Mouse (Mus musculus) neural tube, embryonic 15.5 days (tissue): ENCODE measurements around the gene Gm8180. TPM values are rescaled to one million over a fixed set of nuclear protein-coding genes. Genes with fewer than 3 reads are reported as not detected.
"Not testable (repeated sequence)": the region's sequence is repeated elsewhere in the genome, so short reads cannot be mapped to it uniquely, and the experiment has no call there.

Experiments used
- ATAC-seq: fragments of 200-750 bp; cut with Nextera tagmentation; 2 replicates; pipeline ENCODE4 v1.8.0; 2017; ENCODE audit warnings: mild to moderate bottlenecking, moderate TSS enrichment, moderate library complexity; ENCODE audit not compliant: low FRiP score
- H3K27ac ChIP-seq: fragments of 300-500 bp; sonication (generic); replicated peaks from 2 replicates; pipeline ENCODE4 v1.5.1; 2015; ENCODE audit warnings: mild to moderate bottlenecking, inconsistent platforms
- H3K27me3 ChIP-seq: fragments of 300-500 bp; sonication (generic); replicated peaks from 2 replicates; pipeline ENCODE4 v1.6.1; 2015; ENCODE audit warnings: inconsistent platforms
- H3K36me3 ChIP-seq: fragments of 300-500 bp; sonication (generic); 2 replicates; pipeline ENCODE4 v1.6.1; 2015; ENCODE audit warnings: inconsistent platforms
- H3K4me1 ChIP-seq: fragments of 300-500 bp; sonication (generic); 2 replicates; pipeline ENCODE4 v1.6.1; 2015; ENCODE audit warnings: inconsistent platforms
- H3K4me2 ChIP-seq: fragments of 300-500 bp; sonication (generic); 2 replicates; pipeline ENCODE4 v1.6.1; 2015; ENCODE audit warnings: inconsistent platforms, mild to moderate bottlenecking, moderate library complexity
- H3K4me3 ChIP-seq: fragments of 300-500 bp; sonication (generic); replicated peaks from 2 replicates; pipeline ENCODE4 v1.5.1; 2015; ENCODE audit warnings: mild to moderate bottlenecking, inconsistent platforms
- H3K9ac ChIP-seq: fragments of 300-500 bp; sonication (generic); replicated peaks from 2 replicates; pipeline ENCODE4 v1.6.1; 2015; ENCODE audit warnings: mild to moderate bottlenecking, inconsistent platforms
- H3K9me3 ChIP-seq: fragments of 300-500 bp; sonication (generic); replicated peaks from 2 replicates; pipeline ENCODE4 v1.6.1; 2016; ENCODE audit warnings: inconsistent platforms
- WGBS: fragments of 180-500 bp; shearing (Covaris S2); methylation state at CpG from one replicate; pipeline ENCODE4 v1.1.7; 2015; ENCODE audit warnings: mixed read lengths; 5-methylcytosine and 5-hydroxymethylcytosine counted together
- polyA plus RNA-seq: library from polyadenylated mRNA; unstranded; fragments of >200 nt; fragmentation: Nextera tagmentation; extraction: Ambion mirVana; gene quantifications from 2 replicates; pipeline ENCODE4 v1.2.1, GENCODE M21; 2015

The Gm8180 gene
- polyA plus RNA-seq = not detected in 2 replicates

DNA sequence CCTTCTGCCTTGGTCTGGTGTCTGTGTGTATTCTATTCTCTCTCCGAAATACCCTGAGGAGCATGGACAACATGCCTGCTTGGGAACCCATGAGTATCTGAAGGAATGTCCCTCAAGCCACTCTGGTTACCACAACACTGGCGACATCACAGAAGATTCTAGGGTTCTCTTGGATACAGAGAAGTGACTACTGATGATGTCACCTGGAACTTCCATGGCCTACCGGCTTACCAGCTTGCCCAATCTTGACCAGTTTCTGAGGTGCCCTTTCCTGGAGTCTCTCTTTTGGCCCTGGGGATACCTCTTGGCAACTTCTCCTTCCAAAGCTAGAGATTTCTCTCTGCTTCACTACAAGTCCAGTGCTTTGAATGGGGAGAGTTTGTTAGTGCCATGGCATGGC, at the start of gene Gm8180:
TSS of gene Gm8180 (minus strand) at position 101 of the 400 bp plus-strand sequence.
- not testable (repeated sequence) for H3K27me3 ChIP-seq, H3K27ac ChIP-seq, H3K4me1 ChIP-seq, ATAC-seq, H3K9ac ChIP-seq, H3K9me3 ChIP-seq, H3K4me3 ChIP-seq, H3K4me2 ChIP-seq, H3K36me3 ChIP-seq
- 94% methylated on average over 3 of the region's 3 CpGs for WGBS

DNA sequence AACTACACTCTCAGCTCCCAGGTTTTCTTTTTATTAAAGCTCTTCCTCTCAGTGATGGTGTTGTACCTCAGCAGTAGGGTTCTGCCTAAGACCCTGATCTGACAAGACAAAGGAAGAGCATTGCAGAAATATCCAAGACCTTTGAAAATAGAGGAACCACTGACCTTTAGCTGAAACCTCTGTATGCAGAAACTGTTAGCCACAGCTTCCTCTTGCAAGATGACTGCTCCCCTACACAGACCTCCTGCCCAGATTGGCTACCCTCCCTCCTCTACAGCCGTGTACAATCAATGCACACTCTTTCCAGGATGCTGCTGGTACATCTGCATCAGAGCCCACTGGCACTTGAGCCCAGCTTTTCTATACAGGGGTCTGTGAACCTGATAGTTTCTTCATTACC, 45.8 kb upstream of the Gm8180 start:
- H3K27ac ChIP-seq, H3K9ac ChIP-seq, H3K27me3 ChIP-seq, H3K4me1 ChIP-seq, ATAC-seq, H3K36me3 ChIP-seq, H3K9me3 ChIP-seq, H3K4me3 ChIP-seq, H3K4me2 ChIP-seq: not testable (repeated sequence)
- 79% methylated on average over 1 of the region's 1 CpGs for WGBS

DNA sequence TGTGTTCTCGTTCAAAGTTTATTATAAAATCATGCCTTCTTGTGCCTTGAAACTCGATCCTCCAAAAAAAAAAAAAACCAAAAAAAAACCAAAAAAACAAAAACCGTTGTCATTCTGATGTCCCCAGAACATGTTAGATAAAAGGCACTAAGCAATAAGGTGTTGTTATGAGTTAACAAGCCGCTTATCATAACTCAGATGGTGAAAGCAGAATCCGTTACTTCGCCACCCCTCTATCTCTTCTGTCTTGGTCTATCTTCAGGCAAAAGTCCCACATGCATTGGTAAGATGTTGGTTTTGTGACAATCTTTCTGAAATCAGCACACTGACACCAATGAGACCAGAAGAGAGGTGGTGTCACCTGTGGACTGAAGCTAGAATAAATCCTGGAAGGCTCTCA, 39.6 kb upstream of the Gm8180 start:
- not testable (repeated sequence) for H3K27me3 ChIP-seq, H3K9ac ChIP-seq, H3K4me2 ChIP-seq, H3K27ac ChIP-seq, ATAC-seq, H3K4me1 ChIP-seq, H3K9me3 ChIP-seq, H3K36me3 ChIP-seq, H3K4me3 ChIP-seq
- 90% methylated on average over 6 of the region's 6 CpGs for WGBS

DNA sequence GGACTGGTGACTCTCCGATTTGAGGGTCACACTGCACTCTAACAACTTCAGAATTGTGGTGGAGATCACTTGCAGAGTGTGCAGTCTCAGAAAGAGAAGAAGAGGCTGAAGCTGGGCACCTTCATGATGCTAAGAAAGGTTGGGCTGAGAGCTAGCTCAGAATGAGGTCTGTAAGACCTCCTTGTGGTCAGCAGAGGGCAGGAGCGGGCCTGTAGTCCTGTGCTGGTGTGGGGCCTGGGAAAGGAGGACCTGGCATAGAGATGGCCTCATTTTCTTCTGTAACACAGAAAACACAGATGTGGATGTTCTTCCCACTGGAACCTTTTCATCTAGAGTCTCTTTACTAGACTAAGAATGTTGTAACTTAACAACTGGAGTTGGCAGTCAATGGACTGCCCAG, 37.3 kb upstream of the Gm8180 start:
- not testable (repeated sequence) for ATAC-seq, H3K4me2 ChIP-seq, H3K4me3 ChIP-seq, H3K36me3 ChIP-seq, H3K9ac ChIP-seq, H3K27ac ChIP-seq, H3K4me1 ChIP-seq, H3K9me3 ChIP-seq, H3K27me3 ChIP-seq
- WGBS = 67% methylated on average over 1 of the region's 2 CpGs

DNA sequence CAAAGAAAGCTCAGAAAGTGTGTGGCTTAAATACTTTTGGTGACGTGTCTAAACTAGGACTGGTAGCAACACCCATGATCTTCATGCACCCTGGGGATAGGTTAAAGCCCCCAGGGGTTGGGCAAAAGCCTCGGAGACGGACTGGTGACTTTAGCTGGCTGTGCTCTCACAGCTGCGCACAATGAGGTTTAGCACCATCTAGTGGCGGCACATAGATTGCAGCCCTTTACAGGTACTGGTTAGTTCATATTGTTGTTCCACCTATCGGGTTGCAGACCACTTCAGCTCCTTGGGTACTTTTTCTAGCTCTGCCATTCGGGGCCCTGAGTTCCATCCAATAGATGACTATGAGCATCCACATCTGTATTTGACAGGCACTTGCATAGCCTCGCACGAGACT, 27.9 kb upstream of the Gm8180 start:
- not testable (repeated sequence) for ATAC-seq, H3K27ac ChIP-seq, H3K9ac ChIP-seq, H3K4me1 ChIP-seq, H3K4me2 ChIP-seq, H3K27me3 ChIP-seq, H3K9me3 ChIP-seq, H3K36me3 ChIP-seq, H3K4me3 ChIP-seq
- 74% methylated on average over 8 of the region's 9 CpGs for WGBS

DNA sequence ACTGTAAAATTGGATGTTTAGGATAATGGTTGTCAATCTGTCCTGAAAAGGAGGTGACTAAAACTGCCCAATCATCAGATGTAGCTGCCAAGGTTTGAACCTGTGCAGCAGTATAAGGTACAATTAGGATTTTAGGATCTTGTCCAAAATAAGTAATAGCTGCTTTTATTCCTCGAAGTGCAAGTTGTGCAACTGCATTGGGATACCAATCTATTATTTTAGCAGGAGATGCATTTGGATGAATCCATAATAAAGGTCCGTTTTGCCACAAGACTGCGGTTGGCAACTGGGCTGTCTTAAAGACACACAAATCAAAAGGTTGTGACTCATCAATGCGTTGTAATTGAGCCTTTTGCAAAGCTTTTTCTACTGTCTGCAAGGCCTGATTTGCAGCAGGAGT, 23.6 kb upstream of the Gm8180 start:
- not testable (repeated sequence) for H3K9me3 ChIP-seq, H3K4me1 ChIP-seq, H3K9ac ChIP-seq, H3K4me2 ChIP-seq, ATAC-seq, H3K4me3 ChIP-seq, H3K27ac ChIP-seq, H3K27me3 ChIP-seq, H3K36me3 ChIP-seq
- WGBS = 74% methylated on average over 4 of the region's 4 CpGs

DNA sequence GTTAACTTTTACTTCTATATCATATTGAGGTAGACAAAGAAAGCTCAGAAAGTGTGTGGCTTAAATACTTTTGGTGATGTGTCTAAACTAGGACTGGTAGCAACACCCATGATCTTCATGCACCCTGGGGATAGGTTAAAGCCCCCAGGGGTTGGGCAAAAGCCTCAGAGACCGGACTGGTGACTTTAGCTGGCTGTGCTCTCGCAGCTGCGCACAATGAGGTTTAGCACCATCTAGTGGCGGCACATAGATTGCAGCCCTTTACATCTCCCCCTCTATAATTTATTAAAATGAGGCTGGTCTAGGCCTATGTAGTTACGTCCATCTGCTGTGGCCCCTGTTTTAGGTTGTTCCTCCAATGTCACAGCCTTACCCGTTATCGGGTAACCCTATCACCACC, 19.9 kb upstream of the Gm8180 start:
- H3K4me1 ChIP-seq, H3K27ac ChIP-seq, H3K9ac ChIP-seq, H3K4me3 ChIP-seq, H3K27me3 ChIP-seq, ATAC-seq, H3K4me2 ChIP-seq, H3K36me3 ChIP-seq, H3K9me3 ChIP-seq: not testable (repeated sequence)
- 9% methylated on average over 7 of the region's 7 CpGs for WGBS

DNA sequence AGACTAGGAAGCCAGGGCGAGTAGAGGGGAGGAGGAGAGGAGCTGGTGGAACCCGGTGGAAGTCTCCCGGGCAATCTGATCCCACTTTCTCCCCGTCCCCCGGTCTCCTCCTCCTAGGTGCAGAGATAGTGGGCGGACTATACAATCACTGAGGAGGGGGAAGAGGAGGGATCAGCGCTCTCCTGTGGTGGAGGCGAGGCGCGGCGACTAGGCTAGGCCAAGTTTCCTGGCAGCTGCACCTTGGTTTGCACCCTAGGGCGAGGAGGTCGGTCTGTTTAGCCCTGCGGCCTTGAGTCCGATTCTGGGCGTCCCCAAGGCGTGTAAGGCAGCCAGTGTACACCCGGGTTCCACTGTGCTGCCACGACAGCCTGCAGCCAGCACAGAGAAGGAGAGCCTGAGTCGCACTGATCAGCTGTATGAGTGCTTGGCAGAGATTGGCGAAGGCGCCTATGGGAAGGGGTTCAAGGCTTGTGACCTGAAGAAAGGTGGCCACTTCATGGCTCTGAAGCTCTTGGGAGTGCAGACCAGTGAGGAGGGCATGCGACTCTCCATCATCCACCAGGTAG, 12.4 kb upstream of the Gm8180 start:
- Histone ChIP-seq H3K4me2 (peak overlapping the region; percentile 53), H3K4me3 (peak overlapping the region; percentile 24)
- H3K9me3 ChIP-seq, H3K36me3 ChIP-seq, H3K27me3 ChIP-seq, H3K9ac ChIP-seq, H3K27ac ChIP-seq, H3K4me1 ChIP-seq: not testable (repeated sequence)
- 11% methylated on average over 22 of the region's 23 CpGs for WGBS
- ATAC-seq = peak; percentile 79

DNA sequence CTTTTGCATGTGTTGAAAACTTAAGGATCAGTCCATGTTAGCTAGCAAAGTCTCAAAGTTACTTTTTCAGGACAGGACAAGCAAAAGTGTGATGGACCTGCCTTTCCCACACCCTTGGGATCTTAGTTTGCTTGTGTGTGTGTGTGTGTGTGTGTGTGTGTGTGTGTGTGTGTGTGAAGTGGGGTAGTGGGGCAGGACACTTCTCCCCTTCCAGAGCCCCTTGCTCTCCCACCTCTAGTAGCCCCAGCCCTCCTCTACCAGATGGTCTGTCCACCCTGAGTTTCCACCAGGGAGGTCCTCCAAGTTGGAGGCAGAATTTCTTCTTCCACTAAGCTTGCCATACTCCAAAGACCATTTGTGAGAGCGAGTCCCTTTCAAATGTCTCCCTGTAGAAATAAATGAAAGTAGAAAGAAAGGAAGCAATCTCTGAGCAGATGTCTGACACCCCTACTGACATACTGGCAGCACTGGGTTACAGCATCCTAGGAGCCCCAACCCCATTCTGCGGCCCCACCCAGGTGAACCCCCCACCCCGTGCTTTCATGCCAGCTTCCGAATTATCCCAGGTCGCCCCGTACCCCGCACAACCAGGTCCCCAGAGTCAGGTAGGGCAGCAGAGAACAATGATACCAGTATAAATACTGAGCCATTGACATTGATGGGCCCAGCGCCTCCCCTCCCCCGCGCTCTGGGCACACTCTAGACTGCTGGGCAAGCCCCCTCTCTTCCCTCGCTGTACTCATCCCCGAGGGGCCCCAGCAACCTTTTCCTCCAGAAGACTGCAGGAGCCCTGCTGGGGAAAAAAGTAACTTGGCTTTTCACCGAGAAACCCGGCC, 11.7 kb upstream of the Gm8180 start:
- Histone ChIP-seq H3K9me3 (no peaks in the 10 kb centered on the region), H3K4me2 (peak overlapping the region; percentile 53), H3K9ac (no peak overlapping the region), H3K36me3 (no peaks in the 10 kb centered on the region), H3K27me3 (no peaks in the 10 kb centered on the region), H3K4me1 (peaks cover 8% of the 10 kb centered on the region), H3K27ac (no peak overlapping the region), H3K4me3 (peak overlapping the region; percentile 24)
- ATAC-seq = peak; percentile 69; the same call in 1 of the 2 replicates
- 23% methylated on average over 14 of the region's 14 CpGs for WGBS

DNA sequence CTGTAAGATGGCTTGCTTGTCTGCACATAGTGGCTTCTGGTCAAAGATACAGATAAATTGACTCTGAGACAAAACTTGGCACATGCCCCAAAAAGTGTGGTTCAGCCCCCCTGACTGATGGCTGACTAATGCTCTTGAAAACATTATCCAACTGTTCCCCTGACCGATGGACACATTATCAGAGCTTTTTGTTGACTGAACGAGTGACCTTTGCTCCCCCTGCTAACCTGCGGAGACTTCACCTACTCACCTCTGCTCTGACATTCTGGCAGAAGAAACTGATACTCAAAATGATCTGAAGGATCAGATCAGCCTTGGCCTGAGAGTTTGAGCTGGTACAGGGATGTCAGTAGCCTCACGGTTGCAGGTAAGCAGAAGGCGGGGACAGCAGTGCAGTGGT, 9.3 kb upstream of the Gm8180 start:
- not testable (repeated sequence) for H3K4me3 ChIP-seq, ATAC-seq, H3K4me1 ChIP-seq, H3K36me3 ChIP-seq, H3K27ac ChIP-seq, H3K9ac ChIP-seq, H3K9me3 ChIP-seq, H3K27me3 ChIP-seq, H3K4me2 ChIP-seq
- 88% methylated on average over 5 of the region's 5 CpGs for WGBS

DNA sequence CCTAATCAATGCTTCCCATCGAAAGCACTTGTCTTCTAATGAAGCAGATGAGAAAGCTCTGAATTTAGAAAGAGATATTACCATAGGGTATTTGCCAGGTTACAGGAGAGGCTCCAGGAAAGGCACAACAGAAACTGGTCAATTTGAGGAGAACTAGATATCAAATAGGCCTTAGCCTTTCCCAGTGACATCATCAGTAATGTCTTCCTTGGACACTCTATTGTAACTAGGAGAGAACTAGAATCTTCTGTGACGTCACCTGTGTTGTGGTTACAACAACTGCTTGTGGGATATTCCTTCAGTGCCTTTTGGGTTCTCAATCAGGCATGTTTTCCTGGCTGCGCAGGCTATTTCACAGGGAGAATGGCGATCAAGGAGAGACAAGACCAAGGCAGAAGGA, 37.0 kb downstream of the Gm8180 start, which contains the start of gene Gm6526:
TSS of gene Gm6526 (plus strand) at position 301 of the 400 bp plus-strand sequence.
- H3K4me2 ChIP-seq, ATAC-seq, H3K9me3 ChIP-seq, H3K4me3 ChIP-seq, H3K9ac ChIP-seq, H3K4me1 ChIP-seq, H3K27me3 ChIP-seq, H3K36me3 ChIP-seq, H3K27ac ChIP-seq: not testable (repeated sequence)
- WGBS = 85% methylated on average over 4 of the region's 4 CpGs
